14 mouse cellular contexts compared by ENCODE assay signal in genomic region chr10:87419245-87419939, GRCm38 (mm10).
A peak's percentile ranks its signal among the peaks of the same experiment; 100 is the strongest.
DNase-seq lines count a peak whose midpoint lies in the region; ATAC-seq lines count a peak whose summit lies in the region.
"Had no signal": no experiment of that assay in that cellular context is flagged by ENCODE, and none has a peak within 500 bp of the region (broad histone marks: within the 10 kb centered on the region; RNA-seq: fewer than 3 reads in every experiment).

No protein-coding gene starts in this region.

- H3K36me3 ChIP-seq in forebrain, embryonic 11.5 days (ENCODE audit: control insufficient read depth, insufficient read depth, low read length): no peaks in the 10 kb centered on the region
- no peaks in the 10 kb centered on the region for H3K36me3 ChIP-seq in hindbrain, embryonic 14.5 days (replicated peaks; ENCODE audit: control insufficient read depth, insufficient read depth)
- no peaks in the 10 kb centered on the region for H3K36me3 ChIP-seq in midbrain, embryonic 16.5 days (ENCODE audit: control insufficient read depth, insufficient read depth, low read length)
- H3K36me3 ChIP-seq: heart, embryonic 13.5 days had no signal

- WGBS in forebrain, embryonic 11.5 days: 8% methylated on average over 7 of the region's 7 CpGs
- WGBS in hindbrain, embryonic 14.5 days: 16% methylated on average over 7 of the region's 7 CpGs
- WGBS in midbrain, embryonic 16.5 days: 7% methylated on average over 7 of the region's 7 CpGs

- H3K27ac ChIP-seq in forebrain, embryonic 11.5 days (ENCODE audit: low read depth, low read length): peak overlapping the region; percentile 89
- H3K27ac ChIP-seq in hindbrain, embryonic 14.5 days: peak overlapping the region; percentile 43; the same call in 1 of the 2 replicates
- peak overlapping the region; percentile 31 for H3K27ac ChIP-seq in midbrain, embryonic 16.5 days (ENCODE audit: low read length)
- H3K27ac ChIP-seq: heart, embryonic 13.5 days had no signal

- ATAC-seq in forebrain, embryonic 11.5 days (replicated peaks; ENCODE audit: low FRiP score): peak; percentile 69
- peak; percentile 57; the same call in 1 of the 2 replicates for ATAC-seq in hindbrain, embryonic 14.5 days (ENCODE audit: low FRiP score)
- ATAC-seq in midbrain, embryonic 16.5 days: peak; percentile 71
- no peak for ATAC-seq in megakaryocyte-erythroid progenitor cell, adult 5-6 weeks (replicated peaks; ENCODE audit: low FRiP score, low TSS enrichment, poor library complexity, severe bottlenecking)

- peak overlapping the region; percentile 19; the same call in 1 of the 2 replicates for H3K4me2 ChIP-seq in forebrain, embryonic 11.5 days (ENCODE audit: low read depth, low read length, severe bottlenecking)
- peak overlapping the region; percentile 17; the same call in 1 of the 2 replicates for H3K4me2 ChIP-seq in hindbrain, embryonic 14.5 days (replicated peaks)
- peak overlapping the region; percentile 15; the same call in 1 of the 2 replicates for H3K4me2 ChIP-seq in midbrain, embryonic 16.5 days (ENCODE audit: low read length)
- H3K4me2 ChIP-seq: heart, embryonic 13.5 days; lung, embryonic 14.5 days had no signal

- H3K9me3 ChIP-seq in forebrain, embryonic 11.5 days (ENCODE audit: control insufficient read depth, low read length): no peaks in the 10 kb centered on the region
- no peaks in the 10 kb centered on the region for H3K9me3 ChIP-seq in hindbrain, embryonic 14.5 days (ENCODE audit: control insufficient read depth, low read length)
- no peaks in the 10 kb centered on the region for H3K9me3 ChIP-seq in midbrain, embryonic 16.5 days (replicated peaks; ENCODE audit: control insufficient read depth, low read length, poor library complexity, severe bottlenecking)
- H3K9me3 ChIP-seq: heart, embryonic 13.5 days had no signal

- no peak overlapping the region for H3K4me3 ChIP-seq in forebrain, embryonic 11.5 days (ENCODE audit: low read depth, low read length)
- no peak overlapping the region for H3K4me3 ChIP-seq in hindbrain, embryonic 14.5 days (replicated peaks; ENCODE audit: low read length)
- no peak overlapping the region for H3K4me3 ChIP-seq in midbrain, embryonic 16.5 days (ENCODE audit: low read depth, low read length)
- H3K4me3 ChIP-seq: heart, embryonic 13.5 days had no signal

- peak; percentile 68 for DNase-seq in embryo, embryonic 10.5 days (ENCODE audit: low spot score)
- DNase-seq in forebrain, embryonic 11.5 days (ENCODE audit: low spot score): peak; percentile 53
- no peak for DNase-seq in hindbrain, embryonic 14.5 days (ENCODE audit: low spot score)
- DNase-seq in heart, adult 11 months: no peak
- DNase-seq in adrenal gland, adult 18-20 months (ENCODE audit: low spot score in 2 of 2): no peak
- DNase-seq in adrenal gland, postnatal 36 days: no peak
- DNase-seq: adrenal gland, adult 8-10 months; gastrocnemius, postnatal 10 days; kidney, adult 9 months; lung, embryonic 14.5 days; thymus, adult 18-20 months had no signal

- H3K9ac ChIP-seq in forebrain, embryonic 11.5 days (ENCODE audit: low read length): peak overlapping the region; percentile 39
- H3K9ac ChIP-seq in hindbrain, embryonic 14.5 days: peak overlapping the region; percentile 20; the same call in 1 of the 2 replicates
- H3K9ac ChIP-seq in midbrain, embryonic 16.5 days (ENCODE audit: low read depth, low read length): no peak overlapping the region
- H3K9ac ChIP-seq: heart, embryonic 13.5 days; lung, embryonic 14.5 days had no signal

- peaks cover 12% of the 10 kb centered on the region; the same call in 1 of the 2 replicates for H3K4me1 ChIP-seq in forebrain, embryonic 11.5 days (replicated peaks; ENCODE audit: control insufficient read depth, insufficient read depth, low read length)
- peaks cover 10% of the 10 kb centered on the region for H3K4me1 ChIP-seq in hindbrain, embryonic 14.5 days (replicated peaks; ENCODE audit: control insufficient read depth, insufficient read depth, low read length)
- H3K4me1 ChIP-seq in midbrain, embryonic 16.5 days (ENCODE audit: control insufficient read depth, insufficient read depth, low read length): peaks cover 6% of the 10 kb centered on the region
- H3K4me1 ChIP-seq: heart, embryonic 13.5 days had no signal

- no peaks in the 10 kb centered on the region for H3K27me3 ChIP-seq in forebrain, embryonic 11.5 days (ENCODE audit: control insufficient read depth, insufficient read depth, low read length)
- H3K27me3 ChIP-seq in hindbrain, embryonic 14.5 days (ENCODE audit: control insufficient read depth, insufficient read depth, low read length): no peaks in the 10 kb centered on the region
- no peaks in the 10 kb centered on the region for H3K27me3 ChIP-seq in midbrain, embryonic 16.5 days (ENCODE audit: control insufficient read depth, insufficient read depth, low read depth, low read length)
- H3K27me3 ChIP-seq: heart, embryonic 13.5 days had no signal

Comparison
In these comparisons a context has a peak if more than half of its experiments do, and no peak if none do; other contexts are left out.
1. DNase-seq: peak in embryo, embryonic 10.5 days (single experiment) and forebrain, embryonic 11.5 days (single experiment); none in hindbrain, embryonic 14.5 days (single experiment), heart, adult 11 months (single experiment), adrenal gland, adult 18-20 months (0 of 2) and adrenal gland, postnatal 36 days (0 of 2).
2. H3K27ac ChIP-seq: peak in every context shown above with its lines; median percentile 89 in forebrain, embryonic 11.5 days; 43 in hindbrain, embryonic 14.5 days; 31 in midbrain, embryonic 16.5 days.
3. Peak in every context shown above with its lines, with median percentiles within 50 percentile points of each other: H3K4me2 ChIP-seq.